Mouse (Mus musculus) induced T-regulatory cell, adult 2 months (primary cell): ENCODE data around the gene Hccs.
"Not testable (repeated sequence)": the region's sequence is repeated elsewhere in the genome, so short reads cannot be mapped to it uniquely, and the experiment has no call there.

Experiments used
- DNase-seq: peaks from one replicate; pipeline ENCODE4 v3.0.0-alpha.2; 2012; ENCODE audit warnings: low read depth

Hccs gene

DNA sequence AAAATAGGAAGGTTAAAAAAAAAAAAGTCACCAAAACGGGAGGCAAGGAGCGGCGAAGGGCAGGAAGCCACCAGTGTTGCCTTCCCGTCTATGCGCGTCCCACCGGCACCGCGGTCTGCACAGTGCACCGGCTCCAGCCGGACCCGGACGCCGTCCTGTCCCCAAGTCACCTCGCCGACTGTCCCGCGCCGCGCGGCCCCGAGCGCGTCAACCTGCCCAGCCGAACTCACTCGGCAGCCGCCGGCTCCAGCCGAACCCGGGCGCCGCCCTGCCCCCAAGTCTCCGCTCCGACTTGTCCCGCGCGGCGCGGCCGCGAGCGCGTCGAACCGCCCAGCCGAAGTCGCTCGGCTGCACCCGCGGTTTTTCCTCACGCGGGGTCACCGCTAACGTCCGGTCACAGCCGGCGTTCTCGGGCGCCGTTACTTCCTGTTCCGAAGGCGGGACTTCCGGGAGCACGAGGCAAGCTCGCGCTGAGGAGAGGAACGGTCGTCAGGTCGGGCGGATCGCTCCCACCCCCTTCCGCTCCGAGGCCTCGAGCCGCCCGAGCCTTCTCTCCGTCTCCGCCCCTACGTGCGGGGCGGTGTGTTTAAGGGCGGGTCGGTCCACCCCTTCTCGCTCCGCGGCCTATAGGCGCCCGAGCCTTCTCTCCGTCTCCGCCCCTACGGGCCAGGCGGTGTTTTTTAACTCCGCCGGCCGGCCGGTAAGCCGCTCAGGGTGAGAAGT lies at the start of gene Hccs:
Gene Hccs, minus strand, starts transcription at position 428 of the 723 bp plus-strand sequence.
- DNase-seq, result peak; percentile 92

DNA sequence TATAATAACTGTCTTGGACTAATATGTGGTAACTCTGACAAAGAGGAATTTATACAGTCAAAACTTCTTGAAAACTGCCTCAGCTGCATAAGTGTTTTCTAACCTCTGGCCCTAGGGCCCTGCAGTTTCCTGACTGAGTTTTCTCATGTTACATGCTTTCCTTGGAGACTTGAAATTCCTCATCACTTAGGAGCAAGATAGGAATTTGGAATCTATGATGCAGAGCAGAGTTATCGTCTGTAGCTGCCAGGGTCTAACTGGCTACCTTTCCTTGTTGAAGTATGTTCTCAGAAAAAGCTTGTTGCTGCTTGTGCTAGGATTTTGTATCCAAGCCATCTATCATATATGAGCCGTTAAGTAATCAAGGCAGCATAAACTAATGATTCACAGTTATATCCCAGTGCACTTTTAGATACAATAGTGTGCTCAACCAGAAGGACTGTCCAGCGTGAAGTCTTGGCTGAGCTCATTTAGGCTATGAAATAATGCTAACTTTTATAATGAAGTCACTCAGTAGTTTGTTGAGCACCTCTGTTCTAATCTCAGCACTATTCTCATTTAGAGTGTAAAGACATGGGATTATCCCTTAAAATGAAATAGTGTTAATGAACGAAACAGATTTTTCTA lies 37.1 kb upstream of the Hccs start:
- no peak for DNase-seq

DNA sequence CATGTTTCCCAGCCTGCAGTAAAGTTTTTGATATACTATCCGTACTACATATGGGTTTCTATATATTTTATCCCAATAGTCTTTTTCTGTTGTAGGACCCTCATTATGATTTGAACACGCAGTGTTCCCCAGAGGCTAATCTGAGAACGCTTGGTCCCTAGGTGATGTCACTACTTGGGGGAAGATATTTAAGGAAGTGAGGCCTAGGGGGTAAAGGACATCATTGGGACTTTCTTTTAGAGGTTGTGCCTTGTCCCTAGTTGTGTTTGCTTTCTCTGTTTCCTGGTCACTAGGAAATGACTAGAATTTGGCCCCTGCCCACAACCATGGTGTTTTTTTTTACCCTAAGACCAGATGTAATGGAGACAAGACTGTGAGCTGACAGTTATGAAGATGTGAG lies 18.0 kb upstream of the Hccs start:
- no peak for DNase-seq

DNA sequence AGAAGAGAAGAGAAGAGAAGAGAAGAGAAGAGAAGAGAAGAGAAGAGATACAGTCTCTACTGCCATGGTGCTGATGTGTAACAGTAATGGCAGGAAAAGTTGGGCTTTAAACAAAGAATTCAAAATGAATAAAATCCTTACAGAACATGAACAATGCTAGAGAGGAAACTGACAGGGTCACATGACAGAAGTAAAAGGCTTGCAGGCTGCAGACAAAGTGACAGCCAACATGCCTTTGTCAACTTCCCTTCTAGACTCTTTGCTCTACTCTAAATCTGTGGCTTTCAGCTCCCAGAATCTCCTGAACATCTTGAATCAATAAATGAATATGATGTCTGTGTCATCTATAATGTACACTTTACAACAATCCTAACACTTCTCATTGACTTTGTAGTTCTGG lies 17.4 kb upstream of the Hccs start:
- no peak for DNase-seq

DNA sequence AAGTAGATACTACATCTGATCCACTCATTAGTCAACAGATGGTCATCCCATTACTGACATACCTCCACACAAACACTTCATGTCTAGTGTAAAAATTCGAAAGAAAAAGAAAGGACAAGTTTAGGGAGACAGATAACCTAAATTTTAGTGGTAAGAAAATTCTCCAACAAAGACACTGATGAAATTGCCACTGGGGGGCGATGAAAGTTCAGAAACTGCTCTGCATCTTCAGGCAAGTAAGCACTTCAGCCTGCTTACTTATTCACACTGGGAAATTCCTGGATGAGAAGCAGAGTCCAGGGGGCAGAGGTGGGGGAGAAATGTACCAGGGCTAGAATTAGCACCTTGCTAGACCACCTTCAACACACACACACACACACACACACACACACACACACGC lies 12.1 kb upstream of the Hccs start:
- peak; percentile 9 for DNase-seq

DNA sequence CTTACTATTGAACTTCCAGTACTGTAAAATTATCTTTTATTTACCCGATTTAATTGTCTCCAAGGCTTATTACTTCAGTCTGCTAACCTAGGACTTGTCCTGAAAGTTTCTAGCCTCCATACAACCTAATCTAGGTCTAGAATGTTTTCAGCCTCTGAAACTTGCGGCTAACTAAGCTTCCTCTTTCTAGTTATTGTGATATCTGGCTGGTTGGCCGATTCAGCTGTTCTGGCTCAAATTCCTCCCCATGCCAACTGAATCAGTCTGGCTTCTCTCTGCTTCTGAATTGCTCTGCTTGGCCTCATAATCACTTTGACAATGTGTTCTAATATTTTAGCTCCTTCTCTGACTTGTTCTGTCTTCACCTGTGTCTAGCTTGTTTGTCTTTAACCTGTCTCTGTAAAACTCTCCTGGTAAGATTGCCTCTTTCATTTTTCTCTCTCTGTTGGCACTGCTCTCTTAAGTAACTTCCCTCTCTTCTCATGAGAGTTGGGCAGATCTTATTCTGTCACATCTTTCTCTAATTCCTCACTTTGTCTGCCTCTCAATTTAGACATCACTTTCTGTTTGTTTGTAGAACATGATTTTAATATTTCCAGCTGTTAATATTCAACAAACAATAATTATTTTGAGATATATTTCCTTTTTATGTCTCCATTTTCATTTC lies 5.9 kb upstream of the Hccs start:
- no peak for DNase-seq

DNA sequence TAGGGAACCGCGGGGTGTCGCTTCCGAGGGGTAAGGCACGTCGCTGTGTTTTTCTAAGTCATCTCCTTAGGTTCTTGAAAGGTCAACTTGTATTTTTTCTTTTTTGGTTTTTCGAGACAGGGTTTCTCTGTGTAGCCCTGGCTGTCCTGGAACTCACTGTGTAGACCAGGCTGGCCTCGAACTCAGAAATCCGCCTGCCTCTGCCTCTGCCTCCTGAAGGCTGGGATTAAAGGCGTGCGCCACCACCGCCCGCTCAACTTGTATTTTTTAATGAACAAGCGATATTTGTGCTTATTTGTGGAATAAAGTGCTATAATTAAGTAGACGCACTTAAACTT lies 465 bp upstream of the Hccs start:
- DNase-seq, result not testable (repeated sequence)

DNA sequence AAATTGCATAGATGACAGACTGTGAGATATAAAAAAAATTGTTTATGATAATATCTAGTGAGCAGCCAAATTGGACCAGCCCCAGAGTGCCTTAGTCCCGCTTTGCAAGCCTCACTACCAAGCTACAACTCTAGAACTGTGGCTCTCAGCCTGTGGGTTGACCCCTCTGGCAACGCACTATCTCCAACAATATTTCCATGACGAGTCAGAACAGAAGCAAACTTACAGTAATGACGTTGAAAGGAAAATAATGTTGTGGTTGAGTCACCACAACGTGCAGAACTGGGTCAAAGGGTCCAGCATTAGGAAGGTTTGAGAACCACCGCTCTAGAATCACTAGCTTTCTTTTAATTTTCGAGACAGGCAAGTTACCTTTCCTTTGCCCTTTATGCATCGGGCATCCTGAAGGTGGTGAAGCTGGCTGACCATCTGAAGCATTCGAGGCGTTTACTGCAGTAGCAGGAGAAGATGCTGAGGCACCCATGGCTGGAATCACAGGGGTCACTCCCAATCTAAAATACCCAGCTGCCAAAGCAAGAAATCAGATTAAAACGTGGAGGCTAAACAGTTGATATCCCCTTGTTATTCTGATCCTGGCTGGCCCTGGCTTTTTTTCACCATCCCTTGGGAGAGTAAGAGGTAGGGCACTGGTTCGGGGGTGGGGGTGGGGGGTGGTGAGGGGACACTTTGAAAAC lies 959 bp downstream of the Hccs start:
- DNase-seq, result peak; percentile 76

DNA sequence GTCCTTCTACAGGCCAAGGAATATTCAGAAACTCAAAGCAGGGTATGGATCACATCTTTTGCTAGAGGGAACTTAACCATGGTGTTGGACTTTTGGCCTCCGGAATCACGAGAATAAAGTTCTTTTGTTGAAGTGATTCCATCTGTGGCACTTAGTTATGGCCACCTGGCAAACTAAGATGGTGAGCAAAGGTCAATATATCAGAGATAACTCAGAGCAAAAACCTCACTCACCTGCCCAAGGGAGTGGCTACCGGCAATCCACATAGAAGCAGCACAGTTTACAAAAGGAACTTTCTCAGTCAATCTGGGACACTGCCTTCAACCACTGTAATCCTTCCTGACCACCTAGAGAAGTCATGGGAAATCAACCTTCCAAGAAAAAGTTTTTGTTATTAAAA lies 11.6 kb downstream of the Hccs start:
- no peak for DNase-seq

DNA sequence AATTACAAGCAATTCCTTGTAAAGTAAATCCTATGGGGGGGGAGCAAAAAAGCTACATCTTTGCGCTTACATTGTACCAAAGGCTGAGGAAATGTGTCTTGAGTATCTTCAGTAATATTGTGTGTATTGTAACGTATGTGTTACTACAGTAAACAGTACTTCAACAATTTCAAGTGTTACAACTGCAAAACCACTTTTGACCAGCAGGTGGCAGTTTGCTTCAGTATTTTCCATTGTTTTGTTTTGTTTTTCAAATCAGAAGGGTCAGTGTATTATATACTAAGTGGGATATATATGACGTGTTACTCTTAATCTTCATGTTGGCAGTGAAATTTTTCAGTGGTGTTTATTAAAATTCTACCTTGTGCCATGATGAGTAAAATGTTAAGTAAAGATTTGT lies 16.2 kb downstream of the Hccs start:
- DNase-seq, result peak; percentile 79

DNA sequence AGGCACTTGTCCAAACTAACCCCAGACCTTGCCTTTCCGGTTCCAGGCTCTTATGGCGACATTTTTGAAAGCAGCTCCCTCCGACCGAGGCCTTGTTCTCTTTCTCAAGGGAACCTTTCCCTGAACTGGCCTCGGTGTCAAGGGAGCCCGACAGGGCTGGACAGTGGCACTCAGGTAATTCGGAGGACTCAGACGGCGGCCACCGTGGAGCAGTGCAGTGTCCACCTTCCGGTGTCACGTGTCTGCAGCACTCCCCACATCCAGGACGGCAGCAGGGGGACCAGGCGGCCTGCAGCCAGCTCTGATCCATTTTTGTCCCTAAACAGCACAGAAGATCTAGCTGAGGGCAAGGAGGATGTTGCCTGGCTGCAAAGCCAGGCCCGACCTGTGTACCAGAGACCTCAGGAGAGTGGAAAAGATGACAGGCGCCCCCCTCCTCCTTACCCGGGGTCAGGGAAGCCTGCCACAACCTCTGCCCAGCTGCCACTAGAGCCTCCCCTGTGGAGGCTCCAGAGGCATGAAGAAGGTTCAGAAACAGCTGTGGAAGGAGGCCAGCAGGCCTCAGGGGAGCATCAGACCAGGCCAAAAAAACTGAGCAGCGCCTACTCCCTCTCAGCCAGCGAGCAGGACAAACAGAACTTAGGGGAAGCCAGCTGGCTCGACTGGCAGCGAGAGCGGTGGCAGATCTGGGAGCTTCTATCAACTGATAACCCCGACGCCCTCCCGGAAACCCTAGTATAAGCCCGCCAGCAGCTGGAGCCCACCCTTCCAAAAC lies 17.7 kb downstream of the Hccs start:
- no peak for DNase-seq

DNA sequence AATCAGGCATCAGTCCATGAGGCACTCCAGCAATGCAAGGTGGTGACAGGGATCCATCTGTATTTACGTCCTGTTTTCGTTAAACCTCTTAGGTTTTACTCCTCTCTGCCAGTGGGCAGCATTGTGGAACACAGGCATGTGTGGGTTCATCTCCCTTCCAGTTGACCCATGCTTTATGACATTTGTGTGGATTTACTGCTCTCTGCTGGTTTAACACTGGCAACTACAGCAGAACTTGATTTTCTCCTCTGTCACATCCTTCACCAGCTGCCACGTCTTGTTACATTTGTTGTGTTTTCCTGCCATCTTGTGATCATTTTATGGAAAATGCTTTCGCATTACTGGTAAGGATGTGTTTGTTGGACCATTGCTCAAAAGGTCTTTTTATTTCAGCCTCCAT lies 20.6 kb downstream of the Hccs start:
- no peak for DNase-seq

DNA sequence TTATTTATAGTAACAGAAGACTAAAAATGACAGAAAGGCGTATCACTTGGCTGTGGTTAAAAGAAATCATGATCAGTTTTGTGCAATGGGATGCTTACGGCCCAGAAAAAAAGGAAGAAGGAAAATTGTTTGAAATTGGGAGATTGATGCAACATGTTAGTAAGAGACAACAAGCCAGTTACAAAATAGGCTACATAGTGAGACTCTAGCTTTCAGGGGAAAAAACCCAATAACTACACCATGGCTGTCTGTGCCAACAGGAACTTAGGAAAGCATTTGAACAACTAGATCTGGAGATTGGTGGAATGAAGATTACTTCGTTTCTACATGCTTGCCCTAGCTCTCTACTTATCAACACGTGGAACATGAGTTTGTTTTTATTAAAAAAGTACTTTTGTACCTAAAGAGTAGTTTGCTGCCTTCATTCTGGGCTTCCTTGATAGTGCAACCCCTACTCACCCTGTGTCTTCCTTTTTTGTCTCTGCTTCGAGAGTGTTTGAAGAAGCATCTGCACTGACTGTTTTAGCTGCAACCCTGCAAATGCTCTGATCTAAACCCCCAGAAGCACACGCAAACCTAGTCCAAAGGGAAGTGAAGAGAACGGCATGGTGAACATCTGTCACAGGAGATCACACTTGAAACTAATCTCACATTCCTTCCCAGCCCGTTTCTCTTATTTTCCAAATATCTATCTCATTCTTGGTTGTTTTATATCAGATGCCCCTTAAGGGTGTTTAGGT lies 56.6 kb downstream of the Hccs start:
- no peak for DNase-seq

DNA sequence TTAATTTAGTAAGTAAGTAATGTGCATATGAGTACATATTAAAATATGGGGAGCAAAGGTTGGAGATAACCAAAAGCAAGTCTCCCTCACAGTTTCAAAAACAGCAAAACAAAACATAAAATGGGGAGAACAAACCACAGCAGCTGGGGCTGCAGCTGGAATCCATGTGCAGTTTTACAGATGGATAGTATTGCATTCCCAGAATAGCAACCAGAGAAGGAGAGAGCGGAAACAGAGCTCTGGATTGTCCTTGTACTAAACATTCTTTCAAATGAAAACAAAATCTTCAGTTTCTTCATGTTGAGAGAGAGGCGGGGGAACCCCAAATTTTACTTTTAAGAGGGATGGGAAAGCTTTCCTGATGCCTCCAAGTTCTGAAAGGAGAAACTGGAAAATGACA lies 58.0 kb downstream of the Hccs start:
- DNase-seq, result no peak

DNA sequence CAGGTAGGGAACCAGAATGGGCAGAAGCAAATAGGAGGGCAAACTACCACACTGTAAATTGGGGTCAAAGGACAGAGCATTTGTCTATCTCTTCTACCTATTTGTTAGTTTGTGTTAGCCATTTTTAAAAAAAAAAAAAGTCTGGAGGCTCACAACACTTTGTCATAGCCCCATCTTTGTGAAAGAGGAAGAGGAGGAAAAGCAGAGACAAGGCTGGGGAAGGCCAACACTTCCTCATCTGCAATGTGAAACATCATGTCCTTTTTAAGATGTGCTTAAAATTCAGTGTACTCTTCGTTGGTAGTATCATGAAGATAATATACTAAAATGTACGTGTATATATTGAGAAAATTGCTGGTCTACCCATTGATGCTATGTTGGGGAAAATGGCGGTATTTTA lies 59.1 kb downstream of the Hccs start:
- DNase-seq, result no peak

DNA sequence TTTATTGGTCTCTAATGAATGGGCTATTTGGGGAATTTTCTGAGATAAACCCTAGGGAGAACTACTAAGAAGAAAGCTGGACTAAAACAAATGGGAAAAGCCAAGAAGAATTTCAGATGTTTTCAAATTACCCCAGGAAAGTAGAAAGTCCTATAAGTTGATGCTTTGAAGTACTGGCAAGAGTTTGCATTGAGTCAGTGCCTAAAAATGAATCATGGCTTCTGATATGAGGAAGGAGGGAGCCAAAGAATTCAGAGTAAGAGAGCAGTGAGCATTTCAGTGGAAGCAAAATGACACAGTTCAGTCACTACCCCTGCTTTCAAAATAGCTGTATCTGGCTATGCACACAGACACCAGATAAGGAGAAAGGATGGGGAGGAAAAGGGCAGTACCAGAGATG lies 63.4 kb downstream of the Hccs start:
- no peak for DNase-seq

DNA sequence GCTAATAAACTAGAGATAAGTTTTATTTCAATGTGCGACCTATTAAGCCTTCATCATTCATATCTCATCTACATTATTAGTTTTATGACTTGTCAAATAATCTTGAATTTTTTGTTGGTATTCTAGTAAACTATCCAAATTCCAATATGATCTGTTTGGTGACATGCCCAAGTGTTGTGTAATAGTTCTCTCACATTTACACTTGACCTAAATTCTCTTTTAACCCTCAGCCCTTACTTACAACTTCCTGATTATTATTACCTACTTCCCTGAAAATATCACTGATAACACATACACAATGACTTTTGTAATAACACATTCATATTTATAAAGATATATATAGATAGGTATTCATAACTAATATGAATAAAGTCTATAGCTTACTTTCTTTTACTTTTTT lies 64.3 kb downstream of the Hccs start:
- DNase-seq, result no peak

DNA sequence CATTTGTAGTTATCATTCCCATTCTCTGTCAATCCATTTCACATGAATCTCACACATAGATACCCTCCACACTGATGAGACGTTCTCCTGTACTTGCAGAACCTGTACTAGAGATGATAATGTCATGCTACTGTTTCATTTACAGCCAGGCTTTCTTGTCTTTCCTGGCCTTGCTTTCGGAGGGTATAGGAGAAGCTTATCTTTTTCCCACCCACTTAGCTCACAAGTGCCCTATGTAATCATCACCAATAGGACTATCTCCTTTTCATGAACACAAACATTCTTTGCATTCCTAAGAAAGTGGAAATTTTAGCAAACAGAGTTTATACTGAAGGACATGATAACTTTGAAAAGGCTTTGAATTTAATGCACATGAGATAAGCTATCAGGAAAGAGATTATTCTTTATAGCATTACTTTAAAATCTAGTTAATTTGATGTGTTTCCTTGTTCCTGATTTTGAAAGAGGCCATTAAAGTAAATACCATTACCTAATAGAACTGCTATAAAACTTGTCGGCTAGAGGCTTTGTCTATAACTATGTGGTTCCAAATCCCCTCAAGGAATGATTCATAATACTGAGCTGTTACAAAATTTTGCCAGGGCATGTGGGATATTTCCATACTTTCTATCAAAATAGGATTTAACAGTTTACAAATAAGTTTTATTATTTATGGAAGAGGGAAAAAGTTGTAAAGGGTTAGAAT lies 97.7 kb downstream of the Hccs start:
- no peak for DNase-seq

DNA sequence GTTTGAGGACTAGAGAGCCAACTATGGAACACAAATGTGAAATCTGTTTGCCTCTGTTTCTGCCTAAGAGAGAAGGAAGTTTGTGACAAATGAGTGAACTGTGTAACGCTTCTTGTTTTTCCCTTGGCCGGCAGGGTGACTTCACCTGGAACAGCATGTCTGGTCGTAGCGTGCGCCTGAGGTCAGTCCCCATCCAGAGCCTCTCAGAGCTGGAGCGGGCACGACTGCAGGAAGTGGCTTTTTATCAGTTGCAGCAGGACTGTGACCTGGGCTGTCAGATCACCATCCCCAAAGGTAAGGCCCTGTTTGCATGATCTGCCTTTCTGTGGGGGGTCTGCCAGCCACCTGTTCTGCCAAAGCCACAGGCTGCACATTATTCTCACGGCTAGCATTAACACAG lies 100.1 kb downstream of the Hccs start:
- DNase-seq, result no peak

DNA sequence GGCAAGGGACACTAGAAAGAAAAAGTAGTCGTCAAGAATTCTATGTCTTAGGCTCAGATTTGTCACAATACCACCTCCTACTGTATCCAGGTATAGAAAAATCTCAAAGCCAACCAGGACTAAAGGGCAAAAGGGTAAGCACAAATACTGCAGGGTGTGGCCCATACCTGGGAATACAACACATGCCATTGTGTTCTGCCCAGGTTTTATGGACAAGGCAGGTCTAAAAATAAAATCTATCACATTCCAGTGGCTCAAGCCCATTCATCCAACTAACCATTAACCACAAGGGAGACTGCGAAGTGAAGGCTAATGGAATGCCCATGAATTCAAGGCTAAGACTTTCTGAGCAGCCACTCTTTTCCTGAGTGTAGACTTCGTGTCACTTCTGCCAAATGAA lies 110.2 kb downstream of the Hccs start:
- DNase-seq, result no peak
